Mouse (Mus musculus) C2C12 (cell line): ENCODE results near the gene Hap1.

Experiments used
- CEBPB ChIP-seq: IDR thresholded peaks from one replicate; pipeline ENCODE4 v1.6.1; 2011; ENCODE audit warnings: low read depth, mild to moderate bottlenecking, control low read depth, moderate library complexity
- CTCF ChIP-seq: IDR thresholded peaks from one replicate; pipeline ENCODE4 v1.5.1; 2011; ENCODE audit not compliant: control insufficient read depth, insufficient read depth, insufficient read length
- FOSL1 ChIP-seq: IDR thresholded peaks from one replicate; pipeline ENCODE4 v1.8.0; 2011; ENCODE audit warnings: mild to moderate bottlenecking, low read length; ENCODE audit not compliant: poor library complexity, insufficient read depth, severe bottlenecking
- MAX ChIP-seq: IDR thresholded peaks from one replicate; pipeline ENCODE4 v1.6.1; 2011; ENCODE audit warnings: mild to moderate bottlenecking, control low read depth
- MYOD1 ChIP-seq: IDR thresholded peaks from one replicate; pipeline ENCODE4 v1.6.1; 2011; ENCODE audit warnings: low read depth; ENCODE audit not compliant: control insufficient read depth, insufficient read length
- MYOG ChIP-seq: IDR thresholded peaks from one replicate; pipeline ENCODE4 v1.6.1; 2011; ENCODE audit not compliant: control insufficient read depth, insufficient read length; ENCODE audit errors: extremely low read depth
- USF1 ChIP-seq: IDR thresholded peaks from one replicate; pipeline ENCODE4 v1.6.1; 2011; ENCODE audit warnings: low read depth, mild to moderate bottlenecking, control low read depth, moderate library complexity

- no peak for TF ChIP-seq CTCF
- TF ChIP-seq MAX: no peak
- TF ChIP-seq CEBPB: no peak
- TF ChIP-seq MYOD1: no peak
- TF ChIP-seq USF1: no peak
- TF ChIP-seq FOSL1: no peak
- TF ChIP-seq MYOG: no peak
Measured at GRCm38 (mm10) chr11:100322591-100323258, 33.2 kb downstream of the Hap1 start.
